ENCODE assay signal across 35 mouse cellular contexts in the genomic region with DNA sequence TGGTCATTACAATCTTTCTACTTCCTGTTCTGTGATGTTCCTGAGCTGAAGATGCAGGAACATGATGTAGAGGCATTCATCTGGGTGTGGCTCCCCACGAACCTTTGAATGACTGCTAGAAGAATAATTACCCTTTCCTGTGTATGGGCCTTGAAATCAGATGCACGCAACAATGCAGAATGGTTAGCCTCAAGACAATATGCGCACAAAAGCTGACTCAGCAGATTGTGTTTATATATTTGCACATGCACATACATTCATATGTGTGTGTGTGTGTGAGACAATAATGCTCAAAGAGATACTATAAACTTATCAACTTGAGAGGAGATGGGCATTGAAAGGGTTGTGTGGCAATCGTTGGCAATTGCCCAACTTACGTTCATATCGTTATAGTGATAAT. TPM values are rescaled to one million over a fixed set of nuclear protein-coding genes. Genes with fewer than 3 reads are reported as not detected.
"Had no signal": no experiment of that assay in that cellular context is flagged by ENCODE, and none has a peak within 500 bp of the region (broad histone marks: within the 10 kb centered on the region; RNA-seq: fewer than 3 reads in every experiment).

No protein-coding gene starts in this region.

- H3K4me2 ChIP-seq: limb, embryonic 12.5 days; limb, embryonic 13.5 days; limb, embryonic 15.5 days; liver, embryonic 11.5 days; liver, embryonic 12.5 days; liver, embryonic 13.5 days; liver, embryonic 15.5 days; lung, embryonic 14.5 days; lung, embryonic 15.5 days; midbrain, embryonic 11.5 days; midbrain, embryonic 12.5 days; midbrain, embryonic 13.5 days; midbrain, embryonic 15.5 days; neural tube, embryonic 12.5 days had no signal

- DNase-seq: left cerebral cortex, postnatal 4 days; liver; liver, embryonic 13.5 days; liver, postnatal 0 days; lung, adult 18-20 months; lung, adult 2 months; lung, embryonic 14.5 days; lung, postnatal 10 days; lung, postnatal 14 days; lung, postnatal 36 days; lung, postnatal 4 days; midbrain, embryonic 14.5 days had no signal

- H3K27ac ChIP-seq: limb, embryonic 10.5 days; limb, embryonic 12.5 days; limb, embryonic 13.5 days; limb, embryonic 15.5 days; liver, embryonic 12.5 days; liver, embryonic 13.5 days; liver, embryonic 14.5 days; liver, embryonic 15.5 days; lung, embryonic 15.5 days; macrophage; midbrain, embryonic 10.5 days; midbrain, embryonic 12.5 days; midbrain, embryonic 13.5 days; midbrain, embryonic 15.5 days; neural tube, embryonic 12.5 days had no signal

- H3K9me3 ChIP-seq: limb, embryonic 10.5 days; limb, embryonic 12.5 days; limb, embryonic 13.5 days; limb, embryonic 15.5 days; liver, embryonic 12.5 days; liver, embryonic 15.5 days; lung, embryonic 15.5 days; midbrain, embryonic 10.5 days; midbrain, embryonic 12.5 days; midbrain, embryonic 13.5 days; midbrain, embryonic 15.5 days; neural tube, embryonic 12.5 days had no signal

- H3K4me3 ChIP-seq: limb, embryonic 10.5 days; limb, embryonic 12.5 days; limb, embryonic 13.5 days; limb, embryonic 15.5 days; liver, embryonic 12.5 days; liver, embryonic 13.5 days; liver, embryonic 15.5 days; lung, embryonic 15.5 days; megakaryocyte, embryonic 14.5 days; midbrain, embryonic 10.5 days; midbrain, embryonic 12.5 days; midbrain, embryonic 13.5 days; midbrain, embryonic 15.5 days; myocyte; neural tube, embryonic 12.5 days had no signal

- H3K9ac ChIP-seq: limb, embryonic 12.5 days; limb, embryonic 13.5 days; limb, embryonic 15.5 days; liver, embryonic 12.5 days; liver, embryonic 13.5 days; liver, embryonic 14.5 days; liver, embryonic 15.5 days; liver, postnatal 0 days; lung, embryonic 14.5 days; lung, embryonic 15.5 days; midbrain, embryonic 12.5 days; midbrain, embryonic 13.5 days; midbrain, embryonic 15.5 days; neural tube, embryonic 12.5 days had no signal

- H3K4me1 ChIP-seq: limb, embryonic 12.5 days; limb, embryonic 13.5 days; limb, embryonic 15.5 days; liver, embryonic 12.5 days; liver, embryonic 13.5 days; liver, embryonic 15.5 days; lung, embryonic 15.5 days; megakaryocyte, embryonic 14.5 days had no signal

- H3K36me3 ChIP-seq: limb, embryonic 10.5 days; limb, embryonic 12.5 days; limb, embryonic 13.5 days; limb, embryonic 15.5 days; liver, embryonic 12.5 days; liver, embryonic 13.5 days; liver, embryonic 15.5 days; lung, embryonic 15.5 days; midbrain, embryonic 10.5 days; midbrain, embryonic 12.5 days; midbrain, embryonic 13.5 days; midbrain, embryonic 15.5 days; neural tube, embryonic 12.5 days had no signal

- H3K27me3 ChIP-seq: limb, embryonic 12.5 days; limb, embryonic 13.5 days; limb, embryonic 15.5 days; liver, embryonic 12.5 days; liver, embryonic 13.5 days; liver, embryonic 15.5 days; lung, embryonic 15.5 days; megakaryocyte, embryonic 14.5 days; midbrain, embryonic 12.5 days; midbrain, embryonic 13.5 days; midbrain, embryonic 15.5 days; neural tube, embryonic 12.5 days had no signal

RNA-seq across cellular contexts. Expression of a gene that starts 39.8 kb away (rescaled TPM):
- total RNA-seq: liver, adult 2 months; megakaryocyte progenitor cell, adult 5-6 weeks; megakaryocyte, adult 5-6 weeks; megakaryocyte-erythroid progenitor cell, adult 5-6 weeks; monocyte, adult 5-6 weeks had no signal
- polyA plus RNA-seq: liver, adult 2 months; liver, postnatal 0 days; macrophage had no signal
